Mouse (Mus musculus): Measurements from ENCODE around the gene Gpx6.

DNA sequence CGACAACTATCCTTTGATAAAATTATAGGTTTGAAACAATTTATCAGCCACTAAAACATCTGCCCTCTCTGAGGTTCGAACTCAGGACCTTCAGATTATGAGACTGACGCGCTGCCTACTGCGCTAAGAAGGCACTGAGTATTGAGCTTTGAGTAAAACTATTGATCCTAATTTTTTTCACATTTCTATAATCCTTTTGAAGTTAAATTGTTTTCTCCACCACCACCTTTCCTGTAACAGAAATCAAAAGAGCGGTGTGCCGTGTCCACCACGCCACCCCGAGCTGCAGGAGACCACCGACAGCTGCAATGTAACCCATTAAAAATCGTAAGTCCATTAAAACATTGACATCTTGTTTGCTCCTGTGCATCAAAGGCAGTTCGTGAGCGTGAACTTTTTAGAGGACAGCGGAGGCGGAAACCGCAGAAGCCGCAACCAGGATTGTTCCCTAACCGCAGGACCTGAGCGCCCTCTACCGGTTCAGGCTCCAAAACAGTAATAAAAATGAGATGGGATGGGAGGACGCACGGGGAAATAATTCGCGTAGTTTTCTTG is 14.8 kb downstream of the Gpx6 start:
- TF ChIP-seq FLI1 (IDR thresholded peaks at IDR 0.05; ENCODE audit: low read length) (no peak), GATA1 (IDR thresholded peaks at IDR 0.05; ENCODE audit: borderline replicate concordance, low read length) (no peak)

Data from megakaryocyte, embryonic 14.5 days (primary cell).